Mouse (Mus musculus): ENCODE results near the gene Rab33a. TPM values are rescaled to one million over a fixed set of nuclear protein-coding genes. Genes with fewer than 3 reads are reported as not detected.

Rab33a gene
- polyA plus RNA-seq, 1 experiment from 2014 or later, result 1.2 TPM

GRCm38 (mm10) chrX:48526435-48526834, 7.3 kb downstream of the Rab33a start:
- DNase-seq (ENCODE audit: low spot score), result no peak
- no peak for ATAC-seq
- Histone ChIP-seq H3K9ac (replicated peaks; ENCODE audit: low read depth) (no peak overlapping the region), H3K4me3 (ENCODE audit: low read depth, low read length) (no peak overlapping the region), H3K9me3 (ENCODE audit: low read length) (no peaks in the 10 kb centered on the region), H3K4me2 (replicated peaks; ENCODE audit: low read depth, low read length) (no peak overlapping the region), H3K27me3 (replicated peaks; ENCODE audit: insufficient read depth, low read length) (no peaks in the 10 kb centered on the region), H3K4me1 (ENCODE audit: insufficient read depth, low read depth, low read length) (no peaks in the 10 kb centered on the region), H3K27ac (ENCODE audit: low read length) (no peak overlapping the region), H3K36me3 (ENCODE audit: insufficient read depth, low read length) (no peaks in the 10 kb centered on the region)
- 35% methylated on average over 3 of the region's 3 CpGs for WGBS
- TF ChIP-seq CTCF (IDR thresholded peaks at IDR 0.05) (no peak), EP300 (IDR thresholded peaks at IDR 0.05) (no peak)

- ATAC-seq (peak; percentile 98), DNase-seq (ENCODE audit: low spot score) (peak; percentile 86)
- H3K36me3 ChIP-seq (ENCODE audit: insufficient read depth, low read length), result no peaks in the 10 kb centered on the region
- H3K9ac ChIP-seq (replicated peaks; ENCODE audit: low read depth), result no peak overlapping the region
- no peak overlapping the region for H3K4me2 ChIP-seq (replicated peaks; ENCODE audit: low read depth, low read length)
- no peaks in the 10 kb centered on the region for H3K27me3 ChIP-seq (replicated peaks; ENCODE audit: insufficient read depth, low read length)
- no peaks in the 10 kb centered on the region for H3K9me3 ChIP-seq (ENCODE audit: low read length)
- no peaks in the 10 kb centered on the region for H3K4me1 ChIP-seq (ENCODE audit: insufficient read depth, low read depth, low read length)
- TF ChIP-seq EP300 (IDR thresholded peaks at IDR 0.05) (peak; percentile 79), CTCF (IDR thresholded peaks at IDR 0.05) (peak; percentile 93)
- no peak overlapping the region for H3K27ac ChIP-seq (ENCODE audit: low read length)
- WGBS, result 35% methylated on average over 3 of the region's 3 CpGs
- H3K4me3 ChIP-seq (ENCODE audit: low read depth, low read length), result no peak overlapping the region
Measured at GRCm38 (mm10) chrX:48532175-48532574, 13.1 kb downstream of the Rab33a start.

Other genes starting within 250 kb of the Rab33a start
- 3.1 and 3.7 TPM in 2 replicates for gene Bcorl1, start 177.9 kb upstream of the Rab33a start, polyA plus RNA-seq (2015; fragmentation: Nextera tagmentation; extraction: Ambion mirVana)
- gene Elf4, start 56.2 kb upstream of the Rab33a start, polyA plus RNA-seq (2015; fragmentation: Nextera tagmentation; extraction: Ambion mirVana), result 3.5 and 3.8 TPM in 2 replicates
- 30.4 and 33.5 TPM in 2 replicates for gene Aifm1, start 5.7 kb upstream of the Rab33a start, polyA plus RNA-seq (2015; fragmentation: Nextera tagmentation; extraction: Ambion mirVana)
- 5.0 and 5.4 TPM in 2 replicates for gene Zfp280c, start 75.2 kb downstream of the Rab33a start, polyA plus RNA-seq (2015; fragmentation: Nextera tagmentation; extraction: Ambion mirVana)
- gene Slc25a14, start 104.1 kb downstream of the Rab33a start, polyA plus RNA-seq (2015; fragmentation: Nextera tagmentation; extraction: Ambion mirVana), result 9.0 and 9.2 TPM in 2 replicates
- not detected in 2 replicates for gene Gpr119, start 155.2 kb downstream of the Rab33a start, polyA plus RNA-seq (2015; fragmentation: Nextera tagmentation; extraction: Ambion mirVana)
- 10.2 and 12.5 TPM in 2 replicates for gene Rbmx2, start 175.7 kb downstream of the Rab33a start, polyA plus RNA-seq (2015; fragmentation: Nextera tagmentation; extraction: Ambion mirVana)